Mouse (Mus musculus) forebrain, embryonic 10.5 days (tissue): ENCODE data around the gene Scn5a. TPM values are rescaled to one million over a fixed set of nuclear protein-coding genes. Genes with fewer than 3 reads are reported as not detected.

ENCODE experiments used
- DNase-seq: peaks from one replicate; pipeline ENCODE4 v3.0.0-alpha.2; 2017; ENCODE audit warnings: low spot score; ENCODE audit errors: extremely low spot score
- H3K27ac ChIP-seq: fragments of 300-500 bp; sonication (generic); 2 replicates; pipeline ENCODE4 v1.5.1; 2016; ENCODE audit warnings: mild to moderate bottlenecking
- H3K27me3 ChIP-seq: fragments of 300-500 bp; sonication (generic); 2 replicates; pipeline ENCODE4 v1.6.1; 2016; ENCODE audit warnings: mild to moderate bottlenecking; ENCODE audit not compliant: poor library complexity, severe bottlenecking
- H3K36me3 ChIP-seq: fragments of 300-500 bp; sonication (generic); replicated peaks from 2 replicates; pipeline ENCODE4 v1.6.1; 2016; ENCODE audit warnings: mild to moderate bottlenecking, moderate library complexity
- H3K4me1 ChIP-seq: fragments of 300-500 bp; sonication (generic); 2 replicates; pipeline ENCODE4 v1.6.1; 2016
- H3K4me3 ChIP-seq: fragments of 300-500 bp; sonication (generic); 2 replicates; pipeline ENCODE4 v1.5.1; 2016; ENCODE audit warnings: mild to moderate bottlenecking, moderate library complexity
- H3K9me3 ChIP-seq: fragments of 300-500 bp; sonication (generic); 2 replicates; pipeline ENCODE4 v1.6.1; 2016; ENCODE audit warnings: mild to moderate bottlenecking, moderate library complexity
- WGBS: fragments of 180-500 bp; shearing (Covaris S2); methylation state at CpG from one replicate; pipeline ENCODE4 v1.1.7; 2016; 5-methylcytosine and 5-hydroxymethylcytosine counted together
- polyA plus RNA-seq: library from polyadenylated mRNA; unstranded; fragments of >200 nt; fragmentation: Nextera tagmentation; extraction: Ambion mirVana; gene quantifications from 2 replicates; pipeline ENCODE4 v1.2.1, GENCODE M21; 2016

The Scn5a gene
- polyA plus RNA-seq, 1 experiment from 2014 or later = 2.9 TPM

- Histone ChIP-seq H3K27ac (peak overlapping the region; percentile 65), H3K27me3 (peaks cover 88% of the 10 kb centered on the region), H3K36me3 (no peaks in the 10 kb centered on the region), H3K4me3 (no peak overlapping the region), H3K9me3 (no peaks in the 10 kb centered on the region), H3K4me1 (peaks cover 73% of the 10 kb centered on the region)
- 64% methylated on average over 8 of the region's 8 CpGs for WGBS
- DNase-seq = no peak
These were observed 17.1 kb downstream of the Scn5a start for GRCm38 (mm10) chr9:119561746-119562145.

GRCm38 (mm10) chr9:119559537-119560276 lies 19.1 kb downstream of the Scn5a start:
- 86% methylated on average over 16 of the region's 16 CpGs for WGBS
- Histone ChIP-seq H3K9me3 (no peaks in the 10 kb centered on the region), H3K27ac (0 out of 2 replicates have a peak overlapping the region, but pooled peaks have one; percentile 26), H3K27me3 (peaks cover 83% of the 10 kb centered on the region), H3K36me3 (no peaks in the 10 kb centered on the region), H3K4me1 (peaks cover 56% of the 10 kb centered on the region), H3K4me3 (no peak overlapping the region)
- DNase-seq = no peak

- Histone ChIP-seq H3K9me3 (no peaks in the 10 kb centered on the region), H3K27ac (peak overlapping the region; percentile 9; the same call in 1 of the 2 replicates), H3K4me3 (no peak overlapping the region), H3K36me3 (no peaks in the 10 kb centered on the region), H3K4me1 (peaks cover 49% of the 10 kb centered on the region), H3K27me3 (peaks cover 69% of the 10 kb centered on the region)
- DNase-seq = peak; percentile 70
- 27% methylated on average over 12 of the region's 12 CpGs for WGBS
These were observed 20.5 kb downstream of the Scn5a start for GRCm38 (mm10) chr9:119558119-119558854.

GRCm38 (mm10) chr9:119556043-119556442 lies 22.8 kb downstream of the Scn5a start:
- Histone ChIP-seq H3K9me3 (no peaks in the 10 kb centered on the region), H3K4me1 (peaks cover 27% of the 10 kb centered on the region), H3K27me3 (peaks cover 53% of the 10 kb centered on the region), H3K4me3 (no peak overlapping the region), H3K27ac (no peak overlapping the region), H3K36me3 (peaks cover 3% of the 10 kb centered on the region; the same call in 1 of the 2 replicates)
- 96% methylated on average over 3 of the region's 3 CpGs for WGBS
- no peak for DNase-seq

- H3K27ac ChIP-seq = peak overlapping the region; percentile 73; the same call in 1 of the 2 replicates
- peaks cover 18% of the 10 kb centered on the region for H3K4me1 ChIP-seq
- no peaks in the 10 kb centered on the region for H3K9me3 ChIP-seq
- peaks cover 86% of the 10 kb centered on the region for H3K27me3 ChIP-seq
- H3K36me3 ChIP-seq = peaks cover 58% of the 10 kb centered on the region
- WGBS = 25% methylated on average over 12 of the region's 12 CpGs
- DNase-seq = peak; percentile 35
- no peak overlapping the region for H3K4me3 ChIP-seq
These were observed 31.3 kb downstream of the Scn5a start for GRCm38 (mm10) chr9:119547528-119547927.

GRCm38 (mm10) chr9:119547128-119547527 lies 31.7 kb downstream of the Scn5a start:
- WGBS = 71% methylated on average over 8 of the region's 8 CpGs
- DNase-seq = no peak
- Histone ChIP-seq H3K9me3 (no peaks in the 10 kb centered on the region), H3K27me3 (peaks cover 88% of the 10 kb centered on the region), H3K36me3 (peaks cover 60% of the 10 kb centered on the region), H3K4me3 (no peak overlapping the region), H3K27ac (peak overlapping the region; percentile 73), H3K4me1 (peaks cover 18% of the 10 kb centered on the region)

GRCm38 (mm10) chr9:119540726-119541125 lies 38.1 kb downstream of the Scn5a start:
- DNase-seq = no peak
- H3K36me3 ChIP-seq = peaks cover 29% of the 10 kb centered on the region; the same call in 1 of the 2 replicates
- H3K4me1 ChIP-seq = no peaks in the 10 kb centered on the region
- 90% methylated on average over 9 of the region's 9 CpGs for WGBS
- peaks cover 100% of the 10 kb centered on the region for H3K27me3 ChIP-seq
- no peak overlapping the region for H3K27ac ChIP-seq
- H3K9me3 ChIP-seq = no peaks in the 10 kb centered on the region
- H3K4me3 ChIP-seq = no peak overlapping the region

GRCm38 (mm10) chr9:119537823-119538222 lies 41.0 kb downstream of the Scn5a start:
- Histone ChIP-seq H3K27me3 (peaks cover 100% of the 10 kb centered on the region), H3K27ac (no peak overlapping the region), H3K4me1 (peaks cover 9% of the 10 kb centered on the region), H3K36me3 (0 out of 2 replicates have a peak, but pooled peaks cover 14% of the 10 kb centered on the region), H3K9me3 (no peaks in the 10 kb centered on the region), H3K4me3 (no peak overlapping the region)
- no peak for DNase-seq
- WGBS = 78% methylated on average over 4 of the region's 4 CpGs

- Histone ChIP-seq H3K27me3 (peaks cover 100% of the 10 kb centered on the region), H3K4me1 (peaks cover 23% of the 10 kb centered on the region), H3K27ac (no peak overlapping the region), H3K36me3 (no peaks in the 10 kb centered on the region), H3K9me3 (no peaks in the 10 kb centered on the region), H3K4me3 (no peak overlapping the region)
- peak; percentile 31 for DNase-seq
- 2% methylated on average over 10 of the region's 10 CpGs for WGBS
These were observed 47.0 kb downstream of the Scn5a start for GRCm38 (mm10) chr9:119531684-119532417.

- H3K27me3 ChIP-seq = peaks cover 99% of the 10 kb centered on the region
- DNase-seq = no peak
- 89% methylated on average over 6 of the region's 6 CpGs for WGBS
- H3K27ac ChIP-seq = no peak overlapping the region
- peaks cover 7% of the 10 kb centered on the region; the same call in 1 of the 2 replicates for H3K9me3 ChIP-seq
- 0 out of 2 replicates have a peak, but pooled peaks cover under 1% of the 10 kb centered on the region for H3K4me1 ChIP-seq
- peaks cover 19% of the 10 kb centered on the region for H3K36me3 ChIP-seq
- H3K4me3 ChIP-seq = no peak overlapping the region
These were observed 54.3 kb downstream of the Scn5a start for GRCm38 (mm10) chr9:119524511-119524910.

GRCm38 (mm10) chr9:119523301-119523700 lies 55.5 kb downstream of the Scn5a start:
- peaks cover 99% of the 10 kb centered on the region for H3K27me3 ChIP-seq
- DNase-seq = no peak
- no peak overlapping the region for H3K4me3 ChIP-seq
- 91% methylated on average over 8 of the region's 8 CpGs for WGBS
- peaks cover 19% of the 10 kb centered on the region for H3K36me3 ChIP-seq
- H3K9me3 ChIP-seq = peaks cover 7% of the 10 kb centered on the region; the same call in 1 of the 2 replicates
- peaks cover 6% of the 10 kb centered on the region; the same call in 1 of the 2 replicates for H3K4me1 ChIP-seq
- no peak overlapping the region for H3K27ac ChIP-seq

- H3K36me3 ChIP-seq = peaks cover 19% of the 10 kb centered on the region
- peaks cover 13% of the 10 kb centered on the region; the same call in 1 of the 2 replicates for H3K4me1 ChIP-seq
- H3K9me3 ChIP-seq = peaks cover under 1% of the 10 kb centered on the region; the same call in 1 of the 2 replicates
- DNase-seq = no peak
- peaks cover 100% of the 10 kb centered on the region for H3K27me3 ChIP-seq
- WGBS = 52% methylated on average over 23 of the region's 23 CpGs
- no peak overlapping the region for H3K4me3 ChIP-seq
- H3K27ac ChIP-seq = no peak overlapping the region
These were observed 59.7 kb downstream of the Scn5a start for GRCm38 (mm10) chr9:119519116-119519515.
